ENCODE assay signal across 14 mouse cellular contexts in genomic region chr19:47667601-47668000, GRCm38 (mm10). TPM values are rescaled to one million over a fixed set of nuclear protein-coding genes. Genes with fewer than 3 reads are reported as not detected.
"Had no signal": no experiment of that assay in that cellular context is flagged by ENCODE, and none has a peak within 500 bp of the region (broad histone marks: within the 10 kb centered on the region; RNA-seq: fewer than 3 reads in every experiment).

No protein-coding gene starts in this region.

- H3K27me3 ChIP-seq: lung, embryonic 15.5 days; midbrain, embryonic 15.5 days; neural tube, embryonic 13.5 days had no signal

- DNase-seq: kidney, adult 11 months; kidney, adult 9 months; kidney, postnatal 4 days; lung, postnatal 36 days; right cerebral cortex, postnatal 4 days; thymus, postnatal 4 days had no signal

- H3K9ac ChIP-seq: lung, embryonic 15.5 days; midbrain, embryonic 15.5 days; neural tube, embryonic 13.5 days had no signal

- H3K9me3 ChIP-seq: limb, embryonic 10.5 days; lung, embryonic 15.5 days; midbrain, embryonic 15.5 days; neural tube, embryonic 13.5 days had no signal

- ATAC-seq: midbrain, embryonic 15.5 days had no signal

- H3K4me1 ChIP-seq: lung, embryonic 15.5 days; neural tube, embryonic 13.5 days had no signal

- H3K27ac ChIP-seq: kidney, postnatal 0 days; layer of hippocampus, adult 2 months; midbrain, embryonic 15.5 days; neural tube, embryonic 13.5 days had no signal

- H3K4me2 ChIP-seq: liver, embryonic 11.5 days; lung, embryonic 15.5 days; midbrain, embryonic 15.5 days; neural tube, embryonic 13.5 days had no signal

- H3K36me3 ChIP-seq: limb, embryonic 10.5 days; lung, embryonic 15.5 days; midbrain, embryonic 15.5 days; neural tube, embryonic 13.5 days had no signal

- H3K4me3 ChIP-seq: layer of hippocampus, adult 2 months; limb, embryonic 10.5 days; lung, embryonic 15.5 days; midbrain, embryonic 15.5 days; neural tube, embryonic 13.5 days had no signal

RNA-seq across cellular contexts. Expression of gene Col17a1, which starts 24.3 kb away (rescaled TPM):
- total RNA-seq: layer of hippocampus, adult 2 months; megakaryocyte progenitor cell, adult 5-6 weeks had no signal
